Mouse (Mus musculus): ENCODE results near the gene Cdc7. TPM values are rescaled to one million over a fixed set of nuclear protein-coding genes. Genes with fewer than 3 reads are reported as not detected.
A peak's percentile ranks its signal among the peaks of the same experiment; 100 is the strongest.

The Cdc7 gene
- total and polyA plus RNA-seq, 3 experiments, result 25.4 to 42.6 (median 27.8) TPM

GRCm38 (mm10) chr5:107011316-107012029, 47.4 kb downstream of the Cdc7 start:
- peaks cover 27 to 73% of the 10 kb centered on the region in 2 experiments for H3K4me1 ChIP-seq (ENCODE audit: control insufficient read depth in 1 of 2, insufficient read depth in 2 of 2)
- no peaks in the 10 kb centered on the region for H3K27me3 ChIP-seq (replicated peaks)
- no peaks in the 10 kb centered on the region for H3K9me3 ChIP-seq (replicated peaks; ENCODE audit: low read length)
- dilution Hi-C loops (cut with MboI; ENCODE audit: extremely low pct_ligation_motif_present, extremely low pct_unique_long_range_greater_than_20kb, low sequenced_read_pairs), result no loop called here
- peak overlapping the region; percentile 30; the same call in 1 of the 2 replicates for H3K4me2 ChIP-seq (ENCODE audit: insufficient read depth, low read depth, poor library complexity, severe bottlenecking)
- H3K9ac ChIP-seq (ENCODE audit: insufficient read depth, low read depth), result no peak overlapping the region
- no peak overlapping the region for H3K4me3 ChIP-seq (replicated peaks in 1 of 3; ENCODE audit: low read depth in 2 of 3, low read length in 2 of 3, poor library complexity in 1 of 3)
- DNase-seq (ENCODE audit: extremely low read depth), result peak; percentile 42
- in situ Hi-C loops (cut with MboI; ENCODE audit: low pct_ligation_motif_present, low pct_unique_long_range_greater_than_20kb, low sequenced_read_pairs), result no loop called here
- H3K36me3 ChIP-seq (replicated peaks in 1 of 2; ENCODE audit: control insufficient read depth in 1 of 2, insufficient read depth in 1 of 2, low read length in 1 of 2), result no peaks in the 10 kb centered on the region
- no peaks in the 10 kb centered on the region for H3K79me2 ChIP-seq (replicated peaks; ENCODE audit: control insufficient read depth, extremely low read depth, insufficient read depth, poor library complexity, severe bottlenecking)
- H3K27ac ChIP-seq (ENCODE audit: insufficient read depth, low read depth), result no peak overlapping the region
- TF ChIP-seq CHD1 (IDR thresholded peaks at IDR 0.05; ENCODE audit: low read depth, low read length) (no peak), RAD21 (IDR thresholded peaks at IDR 0.05; ENCODE audit: low read depth, low read length) (no peak), GABPA (IDR thresholded peaks at IDR 0.05; ENCODE audit: insufficient replicate concordance, low read depth, low read length) (no peak), POLR2AphosphoS2 (IDR thresholded peaks at IDR 0.05; ENCODE audit: low read depth, low read length) (no peak), TCF12 (IDR thresholded peaks at IDR 0.05; ENCODE audit: low read depth, low read length) (no peak), JUND (conservative IDR thresholded peaks at IDR 0.05; ENCODE audit: low read depth, low read length) (no peak), MYC (IDR thresholded peaks at IDR 0.05; ENCODE audit: low read depth, low read length) (no peak), SIN3A (IDR thresholded peaks at IDR 0.05; ENCODE audit: low read length) (no peak)

DNA sequence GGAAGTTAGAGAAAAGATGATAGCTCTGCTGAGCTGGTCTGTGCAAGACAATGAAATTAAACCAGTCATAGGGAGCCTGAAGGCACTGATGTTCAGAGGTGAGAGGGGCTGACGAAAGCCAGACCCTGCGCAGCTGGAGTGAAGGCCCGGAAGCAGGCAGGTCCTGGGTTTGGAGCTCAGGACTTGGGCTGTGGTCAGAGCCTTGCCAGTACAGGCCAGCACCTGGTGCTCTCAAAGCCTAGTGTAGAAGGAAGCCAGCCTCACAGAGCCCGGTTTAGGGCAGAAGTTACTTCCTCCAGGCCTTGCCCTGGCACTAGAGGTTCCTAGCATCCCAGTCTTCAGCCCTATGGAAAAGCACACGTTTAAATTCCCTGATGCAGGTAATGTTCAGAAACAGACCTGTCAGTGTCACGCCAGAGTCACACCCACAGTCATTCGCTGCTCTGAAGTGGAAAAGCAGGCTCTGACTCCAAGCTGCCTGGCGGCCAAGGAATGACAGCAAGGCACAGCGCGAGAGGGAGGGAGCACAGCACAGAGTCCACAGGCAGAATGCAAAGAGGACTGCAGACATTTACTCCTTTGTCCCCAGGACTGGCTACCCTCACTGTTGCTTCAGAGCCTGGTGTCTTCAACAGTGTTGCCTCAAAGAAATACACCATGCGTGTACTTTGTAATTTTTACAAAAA, 48.1 kb downstream of the Cdc7 start:
- DNase-seq (ENCODE audit: extremely low read depth), result no peak
- Histone ChIP-seq H3K4me1 (ENCODE audit: control insufficient read depth in 1 of 2, insufficient read depth in 2 of 2) (peaks cover 27 to 73% of the 10 kb centered on the region in 2 experiments), H3K9ac (ENCODE audit: insufficient read depth, low read depth) (no peak overlapping the region), H3K4me2 (ENCODE audit: insufficient read depth, low read depth, poor library complexity, severe bottlenecking) (no peak overlapping the region), H3K27ac (ENCODE audit: insufficient read depth, low read depth) (peak overlapping the region; percentile 6; the same call in 1 of the 2 replicates), H3K36me3 (replicated peaks in 1 of 2; ENCODE audit: control insufficient read depth in 1 of 2, insufficient read depth in 1 of 2, low read length in 1 of 2) (no peaks in the 10 kb centered on the region), H3K27me3 (replicated peaks) (no peaks in the 10 kb centered on the region), H3K79me2 (replicated peaks; ENCODE audit: control insufficient read depth, extremely low read depth, insufficient read depth, poor library complexity, severe bottlenecking) (no peaks in the 10 kb centered on the region), H3K9me3 (replicated peaks; ENCODE audit: low read length) (no peaks in the 10 kb centered on the region), H3K4me3 (replicated peaks in 1 of 3; ENCODE audit: low read depth in 2 of 3, low read length in 2 of 3, poor library complexity in 1 of 3) (no peak overlapping the region)
- in situ Hi-C loops (cut with MboI; ENCODE audit: low pct_ligation_motif_present, low pct_unique_long_range_greater_than_20kb, low sequenced_read_pairs), result no loop called here
- dilution Hi-C loops (cut with MboI; ENCODE audit: extremely low pct_ligation_motif_present, extremely low pct_unique_long_range_greater_than_20kb, low sequenced_read_pairs), result no loop called here
- TF ChIP-seq HCFC1 (IDR thresholded peaks at IDR 0.05; ENCODE audit: low read depth, low read length) (no peak), NELFE (IDR thresholded peaks at IDR 0.05; ENCODE audit: low read depth, low read length) (no peak), ELF1 (IDR thresholded peaks at IDR 0.05; ENCODE audit: low read depth, low read length) (0 out of 2 replicates have a peak, but pooled peaks have one; percentile 13), SIN3A (IDR thresholded peaks at IDR 0.05; ENCODE audit: low read length) (no peak), RCOR1 (conservative IDR thresholded peaks at IDR 0.05; ENCODE audit: low read depth, low read length) (no peak), TCF12 (IDR thresholded peaks at IDR 0.05; ENCODE audit: low read depth, low read length) (0 out of 2 replicates have a peak, but pooled peaks have one; percentile 37), NRF1 (IDR thresholded peaks at IDR 0.05; ENCODE audit: low read depth, low read length) (0 out of 2 replicates have a peak, but pooled peaks have one; percentile 21), MEF2A (IDR thresholded peaks at IDR 0.05; ENCODE audit: borderline replicate concordance, low read depth, low read length) (no peak), SMC3 (IDR thresholded peaks at IDR 0.05; ENCODE audit: low read depth, low read length) (no peak)
